Mouse (Mus musculus) liver, embryonic 16.5 days (tissue): ENCODE results near the gene Ccin. TPM values are rescaled to one million over a fixed set of nuclear protein-coding genes. Genes with fewer than 3 reads are reported as not detected.

Experiments
- polyA plus RNA-seq: library from polyadenylated mRNA; unstranded; fragments of >200 nt; fragmentation: Nextera tagmentation; extraction: Ambion mirVana; gene quantifications from 2 replicates; pipeline ENCODE4 v1.2.1, GENCODE M21; 2015

The Ccin gene
- polyA plus RNA-seq, 1 experiment from 2014 or later, result not detected

Other genes with a start within 250 kb of the Ccin start
- not detected in 2 replicates for gene Olfr159, start 212.5 kb upstream of the Ccin start, polyA plus RNA-seq
- not detected in 2 replicates for gene Olfr156, start 159.6 kb upstream of the Ccin start, polyA plus RNA-seq
- gene Olfr157, start 143.3 kb upstream of the Ccin start, polyA plus RNA-seq, result not detected in 2 replicates
- not detected in 2 replicates for gene Olfr155, start 131.9 kb upstream of the Ccin start, polyA plus RNA-seq
- gene Reck, start 108.0 kb upstream of the Ccin start, polyA plus RNA-seq, result 1.7 and 2.1 TPM in 2 replicates
- gene Glipr2, start 26.1 kb upstream of the Ccin start, polyA plus RNA-seq, result 60.5 and 66.1 TPM in 2 replicates
- 100 and 101 TPM in 2 replicates for gene Clta, start 21.0 kb downstream of the Ccin start, polyA plus RNA-seq
- 32.2 and 36.2 TPM in 2 replicates for gene Gne, start 100.7 kb downstream of the Ccin start, polyA plus RNA-seq